Mouse (Mus musculus): ENCODE data around the gene Nutf2-ps1. TPM values are rescaled to one million over a fixed set of nuclear protein-coding genes. Genes with fewer than 3 reads are reported as not detected.

Gene Nutf2-ps1
- polyA plus RNA-seq, 1 experiment from 2014 or later, result 289 TPM

- Histone ChIP-seq H3K27me3 (replicated peaks) (no peaks in the 10 kb centered on the region), H3K36me3 (peaks cover 22% of the 10 kb centered on the region), H3K9ac (no peak overlapping the region), H3K4me1 (peaks cover 13% of the 10 kb centered on the region; the same call in 1 of the 2 replicates), H3K27ac (no peak overlapping the region), H3K4me3 (no peak overlapping the region), H3K4me2 (no peak overlapping the region), H3K9me3 (replicated peaks) (no peaks in the 10 kb centered on the region)
- ATAC-seq, result no peak
- 45% methylated on average over 4 of the region's 4 CpGs for WGBS (ENCODE audit: insufficient replicate concordance)
These were observed 43.8 kb downstream of the Nutf2-ps1 start for GRCm38 (mm10) chr19:53544923-53545561.

- peaks cover 24% of the 10 kb centered on the region for H3K36me3 ChIP-seq
- H3K9me3 ChIP-seq (replicated peaks), result no peaks in the 10 kb centered on the region
- peaks cover 13% of the 10 kb centered on the region; the same call in 1 of the 2 replicates for H3K4me1 ChIP-seq
- no peak for ATAC-seq
- H3K27ac ChIP-seq, result no peak overlapping the region
- no peak overlapping the region for H3K9ac ChIP-seq
- H3K4me3 ChIP-seq, result no peak overlapping the region
- 46% methylated on average over 5 of the region's 5 CpGs for WGBS (ENCODE audit: insufficient replicate concordance)
- no peak overlapping the region for H3K4me2 ChIP-seq
- no peaks in the 10 kb centered on the region for H3K27me3 ChIP-seq (replicated peaks)
These were observed 45.3 kb downstream of the Nutf2-ps1 start for GRCm38 (mm10) chr19:53543602-53544001.

GRCm38 (mm10) chr19:53539296-53539695, 49.6 kb downstream of the Nutf2-ps1 start:
- H3K27me3 ChIP-seq (replicated peaks), result no peaks in the 10 kb centered on the region
- 68% methylated on average over 3 of the region's 3 CpGs for WGBS (ENCODE audit: insufficient replicate concordance)
- H3K36me3 ChIP-seq, result peaks cover 37% of the 10 kb centered on the region
- H3K27ac ChIP-seq, result no peak overlapping the region
- no peaks in the 10 kb centered on the region for H3K9me3 ChIP-seq (replicated peaks)
- H3K4me1 ChIP-seq, result no peaks in the 10 kb centered on the region
- H3K9ac ChIP-seq, result no peak overlapping the region
- H3K4me3 ChIP-seq, result no peak overlapping the region
- no peak for ATAC-seq
- H3K4me2 ChIP-seq, result no peak overlapping the region

GRCm38 (mm10) chr19:53538796-53539195, 50.1 kb downstream of the Nutf2-ps1 start:
- Histone ChIP-seq H3K27me3 (replicated peaks) (no peaks in the 10 kb centered on the region; the same call in 1 of the 2 replicates), H3K9me3 (replicated peaks) (no peaks in the 10 kb centered on the region), H3K4me2 (no peak overlapping the region), H3K27ac (no peak overlapping the region), H3K4me1 (0 out of 2 replicates have a peak, but pooled peaks cover 2% of the 10 kb centered on the region), H3K9ac (no peak overlapping the region), H3K4me3 (no peak overlapping the region), H3K36me3 (peaks cover 37% of the 10 kb centered on the region)
- ATAC-seq, result no peak
- WGBS (ENCODE audit: insufficient replicate concordance), result 50% methylated on average over 5 of the region's 5 CpGs

Other genes with a start within 250 kb of the Nutf2-ps1 start
- not detected in 2 replicates for gene Gm10197, start 217.3 kb downstream of the Nutf2-ps1 start, polyA plus RNA-seq (2016; fragmentation: Nextera tagmentation; extraction: Ambion mirVana)
- 29.3 and 30.6 TPM in 2 replicates for gene Smndc1, start 198.5 kb downstream of the Nutf2-ps1 start, polyA plus RNA-seq (2016; fragmentation: Nextera tagmentation; extraction: Ambion mirVana)
- 5.7 and 5.9 TPM in 2 replicates for gene Dusp5, start 60.0 kb downstream of the Nutf2-ps1 start, polyA plus RNA-seq (2016; fragmentation: Nextera tagmentation; extraction: Ambion mirVana)
- 52.9 and 53.3 TPM in 2 replicates for gene Smc3, start 11.3 kb upstream of the Nutf2-ps1 start, polyA plus RNA-seq (2016; fragmentation: Nextera tagmentation; extraction: Ambion mirVana)
- gene Rbm20, start 88.2 kb upstream of the Nutf2-ps1 start, polyA plus RNA-seq (2016; fragmentation: Nextera tagmentation; extraction: Ambion mirVana), result 0.18 and 0.53 TPM in 2 replicates